Mouse (Mus musculus) megakaryocyte, embryonic 14.5 days (primary cell): ENCODE results near the gene Hrh1. TPM values are rescaled to one million over a fixed set of nuclear protein-coding genes. Genes with fewer than 3 reads are reported as not detected.
"Not testable (repeated sequence)": the region's sequence is repeated elsewhere in the genome, so short reads cannot be mapped to it uniquely, and the experiment has no call there.

Experiments used
- H3K27me3 ChIP-seq: replicated peaks from 2 replicates; pipeline ENCODE3; 2012; ENCODE audit warnings: inconsistent platforms
- H3K36me3 ChIP-seq: replicated peaks from 2 replicates; pipeline ENCODE3; 2012; ENCODE audit warnings: low read length, inconsistent platforms, mixed read lengths
- H3K4me1 ChIP-seq: 2 replicates; pipeline ENCODE4 v1.6.1; 2012; ENCODE audit warnings: inconsistent platforms
- H3K4me3 ChIP-seq: replicated peaks from 2 replicates; pipeline ENCODE3; 2012; ENCODE audit warnings: moderate library complexity, mild to moderate bottlenecking, inconsistent platforms
- H3K9me3 ChIP-seq: 2 replicates; pipeline ENCODE4 v1.6.1; 2012; ENCODE audit warnings: inconsistent platforms
- FLI1 ChIP-seq: IDR thresholded peaks from 2 replicates; pipeline ENCODE4 v1.6.1; 2012; ENCODE audit warnings: low read length, inconsistent platforms, mixed read lengths
- GATA1 ChIP-seq: IDR thresholded peaks from 3 replicates; pipeline ENCODE4 v1.6.1; 2012; ENCODE audit warnings: mixed read lengths, low read length, inconsistent platforms, borderline replicate concordance
- polyA plus RNA-seq: library from polyadenylated mRNA; stranded (reverse); fragments of >175 nt; gene quantifications from 2 replicates; pipeline ENCODE4 v1.2.3, GENCODE M21; 2012; ENCODE audit warnings: low replicate concordance; ENCODE audit not compliant: insufficient read depth

Gene Hrh1
- polyA plus RNA-seq, 1 experiment: not detected

DNA sequence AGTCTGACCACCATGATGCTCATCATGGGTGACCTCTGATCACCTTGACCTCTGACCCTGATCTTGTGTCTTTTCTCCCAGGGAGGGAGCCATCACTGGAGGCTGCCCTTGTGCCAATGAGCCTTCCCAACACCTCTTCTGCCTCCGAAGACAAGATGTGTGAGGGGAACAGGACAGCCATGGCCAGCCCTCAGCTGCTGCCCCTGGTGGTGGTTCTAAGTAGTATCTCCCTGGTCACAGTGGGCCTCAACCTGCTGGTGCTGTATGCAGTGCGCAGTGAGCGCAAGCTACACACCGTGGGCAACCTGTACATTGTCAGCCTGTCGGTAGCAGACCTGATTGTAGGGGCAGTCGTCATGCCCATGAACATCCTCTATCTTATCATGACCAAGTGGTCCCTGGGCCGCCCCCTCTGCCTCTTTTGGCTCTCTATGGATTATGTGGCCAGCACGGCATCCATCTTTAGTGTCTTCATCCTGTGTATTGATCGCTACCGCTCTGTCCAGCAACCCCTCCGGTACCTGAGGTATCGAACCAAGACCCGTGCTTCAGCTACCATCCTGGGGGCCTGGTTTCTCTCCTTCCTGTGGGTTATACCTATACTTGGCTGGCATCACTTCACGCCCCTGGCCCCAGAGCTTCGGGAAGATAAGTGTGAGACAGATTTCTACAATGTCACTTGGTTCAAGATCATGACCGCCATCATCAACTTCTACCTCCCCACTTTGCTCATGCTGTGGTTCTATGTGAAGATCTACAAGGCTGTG is 82.1 kb downstream of the Hrh1 start:
- no peaks in the 10 kb centered on the region for H3K9me3 ChIP-seq
- no peaks in the 10 kb centered on the region for H3K27me3 ChIP-seq
- H3K4me3 ChIP-seq: no peak overlapping the region
- TF ChIP-seq FLI1: no peak
- TF ChIP-seq GATA1: no peak
- no peaks in the 10 kb centered on the region for H3K36me3 ChIP-seq
- no peaks in the 10 kb centered on the region for H3K4me1 ChIP-seq

DNA sequence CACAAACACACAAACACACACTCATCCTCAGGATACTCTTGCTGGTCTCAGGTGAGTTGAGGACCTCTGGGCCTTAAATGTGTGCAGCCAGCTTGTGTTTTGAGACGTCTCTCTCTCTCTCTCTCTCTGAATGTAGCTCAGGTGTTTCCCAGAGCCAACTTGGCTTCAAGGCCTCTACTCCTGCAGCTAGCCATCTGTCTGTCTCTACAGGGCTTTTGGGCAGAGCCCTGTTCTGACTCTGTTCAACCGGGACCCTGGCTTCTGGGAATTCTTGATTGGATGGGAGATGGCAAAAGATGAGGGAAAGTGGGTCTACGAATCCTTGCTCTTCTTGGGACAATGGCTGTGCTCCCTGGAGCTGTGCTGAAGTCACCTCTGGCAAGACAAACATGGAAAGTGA is 91.6 kb downstream of the Hrh1 start:
- no peaks in the 10 kb centered on the region for H3K9me3 ChIP-seq
- H3K36me3 ChIP-seq: no peaks in the 10 kb centered on the region
- no peak for TF ChIP-seq GATA1
- no peak for TF ChIP-seq FLI1
- no peak overlapping the region for H3K4me3 ChIP-seq
- H3K4me1 ChIP-seq: no peaks in the 10 kb centered on the region
- H3K27me3 ChIP-seq: peaks cover 2% of the 10 kb centered on the region

DNA sequence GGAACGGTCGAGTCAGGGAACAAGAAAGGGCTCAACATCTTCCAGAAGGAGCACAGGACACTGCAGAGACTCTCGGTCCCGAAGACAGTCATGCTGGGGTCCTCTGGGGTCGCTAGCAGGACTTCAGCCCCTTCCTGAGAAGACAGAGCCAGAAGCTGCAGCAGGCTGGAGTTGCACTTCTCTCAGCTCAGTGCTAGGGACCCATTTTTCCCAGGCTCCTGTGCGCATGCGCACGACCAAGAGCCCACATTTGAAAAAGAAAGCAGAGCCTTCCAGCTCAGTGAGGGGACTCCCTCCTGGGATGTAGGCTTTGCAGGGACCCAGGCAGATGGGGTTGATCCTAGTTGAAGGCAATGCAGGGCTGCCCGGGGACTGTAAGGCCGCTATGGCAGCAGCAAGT is 94.9 kb downstream of the Hrh1 start:
- not testable (repeated sequence) for H3K27me3 ChIP-seq, H3K4me1 ChIP-seq, H3K9me3 ChIP-seq, H3K36me3 ChIP-seq, H3K4me3 ChIP-seq

DNA sequence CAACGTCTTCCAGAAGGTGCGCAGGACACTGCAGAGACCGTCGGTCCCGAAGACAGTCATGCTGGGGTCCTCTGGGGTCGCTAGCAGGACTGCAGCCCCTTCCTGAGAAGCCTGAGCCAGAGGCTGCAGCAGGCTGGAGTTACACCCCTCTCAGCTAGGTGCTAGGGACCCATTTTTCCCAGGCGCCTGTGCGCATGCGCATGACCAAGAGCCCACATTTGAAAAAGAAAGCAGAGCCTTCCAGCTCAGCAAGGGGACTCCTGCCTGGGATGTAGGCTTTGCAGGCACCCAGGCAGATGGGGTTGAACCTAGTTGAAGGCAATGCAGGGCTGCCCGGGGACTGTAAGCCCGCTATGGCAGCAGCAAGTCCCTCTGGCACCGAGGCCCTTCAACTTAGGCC is 97.3 kb downstream of the Hrh1 start:
- not testable (repeated sequence) for H3K4me3 ChIP-seq, H3K9me3 ChIP-seq, H3K27me3 ChIP-seq, H3K4me1 ChIP-seq, H3K36me3 ChIP-seq

DNA sequence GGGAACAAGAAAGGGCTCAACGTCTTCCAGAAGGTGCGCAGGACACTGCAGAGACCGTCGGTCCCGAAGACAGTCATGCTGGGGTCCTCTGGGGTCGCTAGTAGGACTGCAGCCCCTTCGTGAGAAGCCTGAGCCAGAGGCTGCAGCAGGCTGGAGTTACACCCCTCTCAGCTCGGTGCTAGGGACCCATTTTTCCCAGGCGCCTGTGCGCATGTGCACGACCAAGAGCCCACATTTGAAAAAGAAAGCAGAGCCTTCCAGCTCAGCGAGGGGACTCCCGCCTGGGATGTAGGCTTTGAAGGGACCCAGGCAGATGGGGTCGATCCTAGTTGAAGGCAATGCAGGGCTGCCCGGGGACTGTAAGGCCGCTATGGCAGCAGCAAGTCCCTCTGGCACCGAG is 116.3 kb downstream of the Hrh1 start:
- H3K4me3 ChIP-seq, H3K9me3 ChIP-seq, H3K36me3 ChIP-seq, H3K4me1 ChIP-seq, H3K27me3 ChIP-seq: not testable (repeated sequence)

DNA sequence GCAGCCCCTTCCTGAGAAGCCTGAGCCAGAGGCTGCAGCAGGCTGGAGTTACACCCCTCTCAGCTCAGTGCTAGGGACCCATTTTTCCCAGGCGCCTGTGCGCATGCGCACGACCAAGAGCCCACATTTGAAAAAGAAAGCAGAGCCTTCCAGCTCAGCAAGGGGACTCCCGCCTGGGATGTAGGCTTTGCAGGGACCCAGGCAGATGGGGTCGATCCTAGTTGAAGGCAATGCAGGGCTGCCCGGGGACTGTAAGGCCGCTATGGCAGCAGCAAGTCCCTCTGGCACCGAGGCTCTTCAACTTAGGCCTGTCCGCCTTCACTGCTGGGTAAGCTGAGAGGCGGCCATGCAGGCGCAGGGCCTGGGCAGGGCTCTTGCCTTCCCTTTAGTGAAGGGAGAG is 131.0 kb downstream of the Hrh1 start:
- H3K27me3 ChIP-seq, H3K4me3 ChIP-seq, H3K9me3 ChIP-seq, H3K4me1 ChIP-seq, H3K36me3 ChIP-seq: not testable (repeated sequence)

Other genes with a start within 250 kb of the Hrh1 start
- not detected in 2 replicates for gene Slc6a1, start 115.3 kb upstream of the Hrh1 start, polyA plus RNA-seq
- 92.9 and 225 TPM in 2 replicates for gene Atg7, start 245.2 kb downstream of the Hrh1 start, polyA plus RNA-seq